Comparison of ENCODE assay signal across 21 mouse cellular contexts in the genomic region with DNA sequence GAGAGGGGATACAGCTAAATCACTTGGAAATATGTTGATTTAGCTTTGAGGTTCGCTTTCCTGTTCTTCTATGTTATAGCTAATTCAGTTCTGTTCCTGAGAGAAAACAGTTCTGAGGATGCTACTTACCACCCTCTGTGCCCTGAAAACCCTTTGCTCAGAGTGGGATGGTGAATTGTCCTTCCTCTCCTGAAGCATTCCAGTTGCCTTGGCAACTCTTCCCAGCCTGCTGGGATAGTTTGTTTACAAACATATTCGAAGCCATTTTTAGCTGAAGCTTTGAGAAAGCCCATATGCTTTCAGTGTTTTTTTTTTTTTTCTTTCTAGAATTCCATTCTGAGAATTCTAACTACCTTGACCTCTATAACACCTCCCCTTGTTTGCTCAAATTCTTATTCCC.
A peak's percentile ranks its signal among the peaks of the same experiment; 100 is the strongest.
DNase-seq lines count a peak whose midpoint lies in the region; ATAC-seq and TF ChIP-seq lines count a peak whose summit lies in the region.
"Had no signal": no experiment of that assay in that cellular context is flagged by ENCODE, and none has a peak within 500 bp of the region (broad histone marks: within the 10 kb centered on the region; RNA-seq: fewer than 3 reads in every experiment).

No protein-coding gene starts in this region.

- peaks cover 29% of the 10 kb centered on the region for H3K4me1 ChIP-seq in forebrain, embryonic 13.5 days
- H3K4me1 ChIP-seq in forebrain, embryonic 15.5 days, result peaks cover 13% of the 10 kb centered on the region
- no peaks in the 10 kb centered on the region for H3K4me1 ChIP-seq in kidney, postnatal 0 days (replicated peaks; ENCODE audit: insufficient read depth, low read length)
- H3K4me1 ChIP-seq in midbrain, embryonic 15.5 days, result peaks cover 4% of the 10 kb centered on the region
- peaks cover 21% of the 10 kb centered on the region for H3K4me1 ChIP-seq in midbrain, embryonic 11.5 days (ENCODE audit: control insufficient read depth, insufficient read depth, low read length)
- H3K4me1 ChIP-seq: embryonic facial prominence, embryonic 12.5 days; limb, embryonic 15.5 days had no signal

- H3K4me2 ChIP-seq in forebrain, embryonic 13.5 days, result no peak overlapping the region
- no peak overlapping the region for H3K4me2 ChIP-seq in forebrain, embryonic 15.5 days (replicated peaks)
- H3K4me2 ChIP-seq in kidney, postnatal 0 days (ENCODE audit: low read length), result no peak overlapping the region
- H3K4me2 ChIP-seq in midbrain, embryonic 15.5 days, result no peak overlapping the region
- no peak overlapping the region for H3K4me2 ChIP-seq in midbrain, embryonic 11.5 days
- H3K4me2 ChIP-seq: embryonic facial prominence, embryonic 12.5 days; forebrain, embryonic 12.5 days; heart, embryonic 11.5 days; limb, embryonic 15.5 days had no signal

- peak; percentile 15 for DNase-seq in kidney, postnatal 0 days (ENCODE audit: low spot score)
- DNase-seq in kidney, postnatal 10 days, result no peak
- no peak for DNase-seq in midbrain, embryonic 11.5 days (ENCODE audit: low spot score, missing footprints)
- peak; percentile 66 for DNase-seq in brain, embryonic 14.5 days (ENCODE audit: low read depth)
- no peak for DNase-seq in embryo, embryonic 10.5 days (ENCODE audit: low spot score)
- DNase-seq: adrenal gland, adult 2 months; cerebellum, adult 9-10 months; gastrocnemius, postnatal 14 days; heart, adult 11 months; kidney, adult 2 months; kidney, postnatal 14 days; left cerebral cortex, postnatal 4 days had no signal

- H3K9me3 ChIP-seq in forebrain, embryonic 13.5 days (replicated peaks), result no peaks in the 10 kb centered on the region
- H3K9me3 ChIP-seq in forebrain, embryonic 15.5 days, result no peaks in the 10 kb centered on the region
- no peaks in the 10 kb centered on the region for H3K9me3 ChIP-seq in kidney, postnatal 0 days (replicated peaks; ENCODE audit: low read length)
- no peaks in the 10 kb centered on the region for H3K9me3 ChIP-seq in midbrain, embryonic 15.5 days
- H3K9me3 ChIP-seq in midbrain, embryonic 11.5 days (ENCODE audit: control insufficient read depth, low read length), result no peaks in the 10 kb centered on the region
- H3K9me3 ChIP-seq: embryonic facial prominence, embryonic 12.5 days; forebrain, embryonic 12.5 days; limb, embryonic 15.5 days had no signal

- TF ChIP-seq POLR2A in brain, embryonic 14.5 days (IDR thresholded peaks at IDR 0.05; ENCODE audit: borderline replicate concordance, extremely low read depth, insufficient read depth, insufficient read length, poor library complexity, severe bottlenecking), result no peak

- no peak for TF ChIP-seq CTCF in kidney, postnatal 0 days (IDR thresholded peaks at IDR 0.05; ENCODE audit: low read depth)
- no peak for TF ChIP-seq CTCF in brain, embryonic 14.5 days (IDR thresholded peaks at IDR 0.05; ENCODE audit: borderline replicate concordance, extremely low read depth, insufficient read depth, insufficient read length)

- ATAC-seq in forebrain, embryonic 13.5 days, result 0 out of 2 replicates have a peak, but pooled peaks have one; percentile 39
- no peak for ATAC-seq in forebrain, embryonic 15.5 days (replicated peaks)
- no peak for ATAC-seq in kidney, postnatal 0 days (replicated peaks; ENCODE audit: low FRiP score, low read depth)
- ATAC-seq in midbrain, embryonic 15.5 days (replicated peaks), result 0 out of 2 replicates have a peak, but pooled peaks have one; percentile 44
- ATAC-seq in midbrain, embryonic 11.5 days (ENCODE audit: low FRiP score), result no peak
- ATAC-seq: CD4-positive, CD25-positive, alpha-beta regulatory T cell, adult 4 months had no signal

- no peak overlapping the region for H3K4me3 ChIP-seq in forebrain, embryonic 13.5 days
- H3K4me3 ChIP-seq in forebrain, embryonic 15.5 days, result no peak overlapping the region
- no peak overlapping the region for H3K4me3 ChIP-seq in kidney, postnatal 0 days (replicated peaks; ENCODE audit: low read depth, low read length)
- no peak overlapping the region for H3K4me3 ChIP-seq in midbrain, embryonic 15.5 days
- no peak overlapping the region for H3K4me3 ChIP-seq in midbrain, embryonic 11.5 days (ENCODE audit: low read depth, low read length)
- H3K4me3 ChIP-seq: embryonic facial prominence, embryonic 12.5 days; forebrain, embryonic 12.5 days; limb, embryonic 15.5 days had no signal

- H3K9ac ChIP-seq in forebrain, embryonic 13.5 days, result no peak overlapping the region
- H3K9ac ChIP-seq in forebrain, embryonic 15.5 days (replicated peaks), result no peak overlapping the region
- H3K9ac ChIP-seq in kidney, postnatal 0 days (ENCODE audit: low read depth, low read length), result no peak overlapping the region
- H3K9ac ChIP-seq in midbrain, embryonic 15.5 days, result no peak overlapping the region
- H3K9ac ChIP-seq in midbrain, embryonic 11.5 days (ENCODE audit: low read length), result no peak overlapping the region
- H3K9ac ChIP-seq: embryonic facial prominence, embryonic 12.5 days; forebrain, embryonic 12.5 days; limb, embryonic 15.5 days; liver, embryonic 14.5 days had no signal

- no peaks in the 10 kb centered on the region for H3K36me3 ChIP-seq in forebrain, embryonic 13.5 days (ENCODE audit: poor library complexity, severe bottlenecking)
- no peaks in the 10 kb centered on the region for H3K36me3 ChIP-seq in forebrain, embryonic 15.5 days
- no peaks in the 10 kb centered on the region for H3K36me3 ChIP-seq in kidney, postnatal 0 days (ENCODE audit: insufficient read depth, low read length)
- H3K36me3 ChIP-seq in midbrain, embryonic 15.5 days (replicated peaks), result no peaks in the 10 kb centered on the region
- H3K36me3 ChIP-seq in midbrain, embryonic 11.5 days (ENCODE audit: control insufficient read depth, insufficient read depth, low read length), result no peaks in the 10 kb centered on the region
- H3K36me3 ChIP-seq: embryonic facial prominence, embryonic 12.5 days; forebrain, embryonic 12.5 days; limb, embryonic 15.5 days had no signal

- no peaks in the 10 kb centered on the region for H3K27me3 ChIP-seq in forebrain, embryonic 13.5 days
- no peaks in the 10 kb centered on the region for H3K27me3 ChIP-seq in forebrain, embryonic 15.5 days
- H3K27me3 ChIP-seq in kidney, postnatal 0 days (ENCODE audit: insufficient read depth, low read length), result no peaks in the 10 kb centered on the region
- no peaks in the 10 kb centered on the region for H3K27me3 ChIP-seq in midbrain, embryonic 15.5 days (replicated peaks)
- H3K27me3 ChIP-seq in midbrain, embryonic 11.5 days (ENCODE audit: control insufficient read depth, insufficient read depth, low read length), result no peaks in the 10 kb centered on the region
- H3K27me3 ChIP-seq: embryonic facial prominence, embryonic 12.5 days; forebrain, embryonic 12.5 days; limb, embryonic 15.5 days had no signal

- 34% methylated on average over 2 of the region's 2 CpGs for WGBS in forebrain, embryonic 13.5 days
- 29% methylated on average over 2 of the region's 2 CpGs for WGBS in forebrain, embryonic 15.5 days
- 67% methylated on average over 2 of the region's 2 CpGs for WGBS in kidney, postnatal 0 days
- WGBS in midbrain, embryonic 15.5 days, result 33% methylated on average over 2 of the region's 2 CpGs
- WGBS in midbrain, embryonic 11.5 days, result 42% methylated on average over 2 of the region's 2 CpGs

- no peak overlapping the region for H3K27ac ChIP-seq in forebrain, embryonic 13.5 days
- no peak overlapping the region for H3K27ac ChIP-seq in forebrain, embryonic 15.5 days (replicated peaks)
- no peak overlapping the region for H3K27ac ChIP-seq in kidney, postnatal 0 days
- H3K27ac ChIP-seq in midbrain, embryonic 15.5 days, result no peak overlapping the region
- H3K27ac ChIP-seq in midbrain, embryonic 11.5 days (ENCODE audit: low read depth, low read length), result no peak overlapping the region
- H3K27ac ChIP-seq: embryonic facial prominence, embryonic 12.5 days; forebrain, embryonic 12.5 days; limb, embryonic 15.5 days; liver, embryonic 14.5 days had no signal

Comparison
In these comparisons a context has a peak if more than half of its experiments do, and no peak if none do; other contexts are left out.
1. ATAC-seq: peak in forebrain, embryonic 13.5 days (single experiment) and midbrain, embryonic 15.5 days (single experiment); none in forebrain, embryonic 15.5 days (single experiment), kidney, postnatal 0 days (single experiment) and midbrain, embryonic 11.5 days (single experiment).
2. DNase-seq: peak in kidney, postnatal 0 days (single experiment) and brain, embryonic 14.5 days (single experiment); none in kidney, postnatal 10 days (single experiment), midbrain, embryonic 11.5 days (single experiment) and embryo, embryonic 10.5 days (single experiment).